Mouse (Mus musculus): ENCODE data around the gene Srm.

Srm gene

GRCm38 (mm10) chr4:148638302-148638701, 47.0 kb downstream of the Srm start:
- no peak for DNase-seq (ENCODE audit: low spot score)

- DNase-seq (ENCODE audit: low spot score): no peak
Observed at GRCm38 (mm10) chr4:148639455-148639854, 48.2 kb downstream of the Srm start.

- DNase-seq (ENCODE audit: low spot score): no peak
Observed at GRCm38 (mm10) chr4:148641121-148641520, 49.8 kb downstream of the Srm start.

- DNase-seq (ENCODE audit: low spot score): no peak
Observed at GRCm38 (mm10) chr4:148643291-148644156, 52.2 kb downstream of the Srm start, which contains the start of gene Gm572. TSS of gene Gm572 (plus strand) at chr4:148643317.

- peak; percentile 58 for DNase-seq (ENCODE audit: low spot score)
Observed at GRCm38 (mm10) chr4:148644157-148644511, 52.8 kb downstream of the Srm start.
